Mouse (Mus musculus) MEL (cell line): ENCODE results near the gene Sap18.
A peak's percentile ranks its signal among the peaks of the same experiment; 100 is the strongest.

Source experiments
- BHLHE40 ChIP-seq: IDR thresholded peaks from 2 replicates; pipeline ENCODE4 v1.6.1; 2012; ENCODE audit warnings: low read depth, mild to moderate bottlenecking, inconsistent platforms, low read length, improper control_type of control experiment, borderline replicate concordance
- CTCF ChIP-seq, 3 experiments: IDR thresholded peaks in 2 of 3; conservative IDR thresholded peaks in 1 of 3; 2 replicates each; pipeline ENCODE4 v1.5.1; 2011 to 2012; ENCODE audit warnings: low read length in 3 of 3, low read depth in 2 of 3, mild to moderate bottlenecking in 2 of 3, improper control_type of control experiment in 1 of 3, inconsistent platforms in 1 of 3, mixed read lengths in 1 of 3, moderate library complexity in 1 of 3; ENCODE audit not compliant: control insufficient read depth in 1 of 3, insufficient read depth in 1 of 3, poor library complexity in 1 of 3, severe bottlenecking in 1 of 3
- EP300 ChIP-seq, 2 experiments: IDR thresholded peaks; 2 replicates each; pipeline ENCODE4 v1.6.1; 2011; ENCODE audit warnings: improper control_type of control experiment in 2 of 2, low read length in 2 of 2, low read depth in 1 of 2, mild to moderate bottlenecking in 1 of 2
- GABPA ChIP-seq: IDR thresholded peaks from 2 replicates; pipeline ENCODE4 v1.6.1; 2012; ENCODE audit warnings: low read depth, mild to moderate bottlenecking, inconsistent platforms, low read length, improper control_type of control experiment, moderate library complexity
- GATA1 ChIP-seq: IDR thresholded peaks from 2 replicates; pipeline ENCODE4 v1.6.1; 2011; ENCODE audit warnings: low read depth, low read length, improper control_type of control experiment
- MAFK ChIP-seq: IDR thresholded peaks from 2 replicates; pipeline ENCODE4 v1.6.1; 2011; ENCODE audit warnings: low read depth, mild to moderate bottlenecking, low read length, improper control_type of control experiment, borderline replicate concordance
- MAX ChIP-seq: IDR thresholded peaks from 2 replicates; pipeline ENCODE4 v1.6.1; 2011; ENCODE audit warnings: low read length, improper control_type of control experiment
- POLR2A ChIP-seq, 2 experiments: IDR thresholded peaks; 2 replicates each; pipeline ENCODE4 v1.6.1; 2011 to 2012; ENCODE audit warnings: low read length in 2 of 2, mild to moderate bottlenecking in 2 of 2, control low read depth in 1 of 2, improper control_type of control experiment in 1 of 2, low read depth in 1 of 2, moderate library complexity in 1 of 2; ENCODE audit not compliant: control insufficient read depth in 1 of 2, insufficient read depth in 1 of 2, poor library complexity in 1 of 2
- TCF12 ChIP-seq: IDR thresholded peaks from 2 replicates; pipeline ENCODE4 v1.6.1; 2014; ENCODE audit warnings: low read depth, mild to moderate bottlenecking, inconsistent platforms, low read length, improper control_type of control experiment, moderate library complexity
- UBTF ChIP-seq: IDR thresholded peaks from 2 replicates; pipeline ENCODE4 v1.6.1; 2012; ENCODE audit warnings: low read depth, mild to moderate bottlenecking, inconsistent platforms, low read length, improper control_type of control experiment, moderate library complexity, borderline replicate concordance; ENCODE audit not compliant: insufficient read depth
- ZKSCAN1 ChIP-seq: IDR thresholded peaks from 2 replicates; pipeline ENCODE4 v1.6.1; 2012; ENCODE audit warnings: low read depth, mild to moderate bottlenecking, inconsistent platforms, low read length, improper control_type of control experiment, moderate library complexity
- ZNF384 ChIP-seq: IDR thresholded peaks from 2 replicates; pipeline ENCODE4 v1.6.1; 2012; ENCODE audit warnings: low read depth, mild to moderate bottlenecking, inconsistent platforms, low read length, improper control_type of control experiment

DNA sequence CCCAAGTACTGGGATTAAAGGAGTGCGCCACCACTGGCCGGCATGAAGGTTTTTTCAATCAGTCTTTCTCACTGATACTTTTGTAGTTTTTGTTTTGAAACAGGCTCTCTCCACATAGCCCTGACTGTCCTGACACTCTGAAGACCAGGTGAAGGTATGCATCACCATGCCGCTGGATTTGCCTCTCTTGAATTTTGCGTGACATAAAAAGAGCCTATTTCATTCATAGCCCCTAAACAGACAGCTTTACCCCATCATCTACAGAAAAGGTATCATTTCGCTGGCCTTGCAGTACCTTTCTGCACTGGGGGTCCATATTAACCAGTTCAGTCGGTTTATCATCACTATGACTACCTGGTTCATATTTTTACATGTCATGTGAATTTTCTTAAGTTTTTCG, 429 bp upstream of the Sap18 start:
- peak in 2 of 3 experiments; percentile 23 to 29; a peak in 3 of 6 replicates for TF ChIP-seq CTCF (IDR thresholded peaks at IDR 0.05 in 2 of 3, conservative IDR thresholded peaks at IDR 0.05 in 1 of 3; ENCODE audit: control insufficient read depth in 1 of 3, insufficient read depth in 1 of 3, low read depth in 2 of 3, low read length in 3 of 3, poor library complexity in 1 of 3, severe bottlenecking in 1 of 3)
- TF ChIP-seq GABPA: no peak
- no peak for TF ChIP-seq ZKSCAN1
- no peak for TF ChIP-seq EP300 (IDR thresholded peaks at IDR 0.05; ENCODE audit: low read depth in 1 of 2, low read length in 2 of 2)
- no peak for TF ChIP-seq POLR2A (IDR thresholded peaks at IDR 0.05; ENCODE audit: control insufficient read depth in 1 of 2, insufficient read depth in 1 of 2, low read depth in 1 of 2, low read length in 2 of 2, poor library complexity in 1 of 2)
- no peak for TF ChIP-seq TCF12
- TF ChIP-seq GATA1: no peak
- no peak for TF ChIP-seq MAX
- no peak for TF ChIP-seq BHLHE40
- no peak for TF ChIP-seq UBTF
- no peak for TF ChIP-seq MAFK
- TF ChIP-seq ZNF384: no peak
